Mouse (Mus musculus): ENCODE measurements around the gene Spint5. TPM values are rescaled to one million over a fixed set of nuclear protein-coding genes. Genes with fewer than 3 reads are reported as not detected.
"Not testable (repeated sequence)": the region's sequence is repeated elsewhere in the genome, so short reads cannot be mapped to it uniquely, and the experiment has no call there.

Gene Spint5
- polyA plus RNA-seq, 1 experiment: not detected

DNA sequence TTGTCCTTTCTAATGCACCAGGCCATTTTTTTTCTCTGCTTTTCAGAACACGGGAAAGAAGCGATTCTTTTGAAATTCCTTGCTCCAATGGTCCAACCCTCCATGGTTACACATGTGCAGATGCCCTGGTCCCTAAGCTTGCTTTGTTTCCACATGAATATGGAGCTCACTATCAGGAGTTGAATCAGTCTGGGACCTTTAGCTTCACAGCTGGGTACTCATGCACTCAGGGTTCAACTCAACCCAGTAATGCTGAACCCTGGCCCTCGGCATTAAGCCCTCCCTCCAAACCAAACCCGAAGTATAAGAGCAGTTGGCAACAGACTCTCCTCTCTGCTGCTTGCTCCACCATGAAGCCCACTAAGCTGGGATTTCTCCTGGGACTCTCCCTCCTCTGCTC is 16.9 kb upstream of the Spint5 start, which contains the start of gene Spint4:
TSS of gene Spint4 (plus strand) at position 301 of the 400 bp plus-strand sequence.
- no peaks in the 10 kb centered on the region for H3K4me1 ChIP-seq (ENCODE audit: control insufficient read depth, insufficient read depth, low read length)
- TF ChIP-seq POLR2A (IDR thresholded peaks at IDR 0.05; ENCODE audit: borderline replicate concordance, low read depth, low read length): no peak
- TF ChIP-seq CTCF (IDR thresholded peaks at IDR 0.05; ENCODE audit: low read depth, low read length): no peak
- no peak within 1 kb of the TSS for H3K4me3 ChIP-seq (ENCODE audit: insufficient read depth, low read length)
- H3K27ac ChIP-seq (ENCODE audit: insufficient read depth, low read depth, low read length): no peak within 1 kb of the TSS

DNA sequence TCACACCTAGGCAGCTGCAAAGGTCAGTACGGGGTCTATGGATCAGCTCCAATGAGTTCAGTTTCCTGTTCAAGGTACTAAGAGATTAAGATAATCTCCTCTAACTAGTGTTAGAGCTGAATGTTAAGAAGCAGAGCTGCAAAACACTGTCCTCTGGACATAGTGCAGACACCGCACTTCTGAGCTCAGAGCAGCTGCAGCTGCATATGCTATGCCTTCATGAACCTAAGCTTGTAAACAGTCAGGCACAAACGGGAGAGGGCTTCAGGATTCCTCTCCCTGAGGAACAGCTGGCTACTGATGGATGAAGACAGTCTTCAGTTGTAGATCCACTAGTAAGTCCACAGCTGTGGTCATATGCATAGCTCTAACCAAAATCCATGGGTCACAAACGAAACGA is 14.1 kb upstream of the Spint5 start:
- TF ChIP-seq CTCF (IDR thresholded peaks at IDR 0.05; ENCODE audit: low read depth, low read length): no peak
- no peak for TF ChIP-seq POLR2A (IDR thresholded peaks at IDR 0.05; ENCODE audit: borderline replicate concordance, low read depth, low read length)
- H3K27ac ChIP-seq (ENCODE audit: insufficient read depth, low read depth, low read length): no peak overlapping the region
- H3K4me1 ChIP-seq (ENCODE audit: control insufficient read depth, insufficient read depth, low read length): no peaks in the 10 kb centered on the region
- no peak overlapping the region for H3K4me3 ChIP-seq (ENCODE audit: insufficient read depth, low read length)

DNA sequence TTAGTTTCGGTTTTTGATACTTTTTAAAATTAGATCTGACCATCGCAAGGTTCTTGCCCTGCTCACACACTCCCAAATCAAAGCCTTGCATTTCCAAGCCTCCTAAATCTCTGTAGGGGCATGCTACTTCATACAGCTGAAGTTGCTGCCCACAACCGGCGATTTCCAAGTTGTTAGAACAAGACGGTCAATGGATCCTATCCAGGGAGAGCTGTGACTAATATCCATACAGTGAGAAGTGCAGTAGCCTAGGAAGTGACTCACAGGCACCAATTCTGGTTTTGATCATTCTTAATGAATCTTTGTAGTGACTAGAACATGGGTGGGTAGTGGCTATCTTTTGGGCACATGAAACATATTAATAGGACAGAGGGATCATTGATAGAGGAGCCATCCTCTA is 13.3 kb upstream of the Spint5 start:
- TF ChIP-seq POLR2A (IDR thresholded peaks at IDR 0.05; ENCODE audit: borderline replicate concordance, low read depth, low read length): no peak
- TF ChIP-seq CTCF (IDR thresholded peaks at IDR 0.05; ENCODE audit: low read depth, low read length): no peak
- Histone ChIP-seq H3K4me1 (ENCODE audit: control insufficient read depth, insufficient read depth, low read length) (no peaks in the 10 kb centered on the region), H3K27ac (ENCODE audit: insufficient read depth, low read depth, low read length) (no peak overlapping the region), H3K4me3 (ENCODE audit: insufficient read depth, low read length) (no peak overlapping the region)

- no peak for TF ChIP-seq POLR2A (IDR thresholded peaks at IDR 0.05; ENCODE audit: borderline replicate concordance, low read depth, low read length)
- TF ChIP-seq CTCF (IDR thresholded peaks at IDR 0.05; ENCODE audit: low read depth, low read length): no peak
Observed at GRCm38 (mm10) chr2:164704235-164704634, 10.9 kb upstream of the Spint5 start.

GRCm38 (mm10) chr2:164705328-164705727 is 9.8 kb upstream of the Spint5 start:
- no peak for TF ChIP-seq CTCF (IDR thresholded peaks at IDR 0.05; ENCODE audit: low read depth, low read length)
- no peaks in the 10 kb centered on the region for H3K4me1 ChIP-seq (ENCODE audit: control insufficient read depth, insufficient read depth, low read length)
- H3K4me3 ChIP-seq (ENCODE audit: insufficient read depth, low read length): no peak overlapping the region
- H3K27ac ChIP-seq (ENCODE audit: insufficient read depth, low read depth, low read length): no peak overlapping the region

More at GRCm38 (mm10) chr2:164704235-164704634, 10.9 kb upstream of the Spint5 start:
- H3K4me3 ChIP-seq (ENCODE audit: insufficient read depth, low read length): no peak overlapping the region
- no peaks in the 10 kb centered on the region for H3K4me1 ChIP-seq (ENCODE audit: control insufficient read depth, insufficient read depth, low read length)
- no peak overlapping the region for H3K27ac ChIP-seq (ENCODE audit: insufficient read depth, low read depth, low read length)

DNA sequence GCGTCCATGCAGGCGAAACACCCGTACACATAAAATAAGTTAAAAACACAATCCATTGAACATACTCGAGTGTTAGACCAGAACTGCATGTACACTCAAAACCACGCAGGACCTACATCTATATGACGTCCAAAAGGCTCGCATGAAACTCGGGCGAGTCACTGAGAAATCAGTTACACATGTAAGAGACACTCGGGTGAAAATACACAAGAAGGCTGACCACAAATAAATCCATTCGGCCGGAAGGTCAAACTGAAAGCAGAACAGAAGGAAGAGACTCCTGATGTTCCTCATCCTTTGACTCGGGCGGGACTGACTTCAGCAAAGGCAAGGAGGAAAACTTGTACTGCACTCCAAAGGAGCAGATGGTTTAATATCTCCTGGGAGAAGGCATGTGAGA is 9.1 kb upstream of the Spint5 start:
- Histone ChIP-seq H3K4me1 (ENCODE audit: control insufficient read depth, insufficient read depth, low read length) (no peaks in the 10 kb centered on the region), H3K27ac (ENCODE audit: insufficient read depth, low read depth, low read length) (no peak overlapping the region), H3K4me3 (ENCODE audit: insufficient read depth, low read length) (no peak overlapping the region)
- no peak for TF ChIP-seq POLR2A (IDR thresholded peaks at IDR 0.05; ENCODE audit: borderline replicate concordance, low read depth, low read length)
- TF ChIP-seq CTCF (IDR thresholded peaks at IDR 0.05; ENCODE audit: low read depth, low read length): no peak

DNA sequence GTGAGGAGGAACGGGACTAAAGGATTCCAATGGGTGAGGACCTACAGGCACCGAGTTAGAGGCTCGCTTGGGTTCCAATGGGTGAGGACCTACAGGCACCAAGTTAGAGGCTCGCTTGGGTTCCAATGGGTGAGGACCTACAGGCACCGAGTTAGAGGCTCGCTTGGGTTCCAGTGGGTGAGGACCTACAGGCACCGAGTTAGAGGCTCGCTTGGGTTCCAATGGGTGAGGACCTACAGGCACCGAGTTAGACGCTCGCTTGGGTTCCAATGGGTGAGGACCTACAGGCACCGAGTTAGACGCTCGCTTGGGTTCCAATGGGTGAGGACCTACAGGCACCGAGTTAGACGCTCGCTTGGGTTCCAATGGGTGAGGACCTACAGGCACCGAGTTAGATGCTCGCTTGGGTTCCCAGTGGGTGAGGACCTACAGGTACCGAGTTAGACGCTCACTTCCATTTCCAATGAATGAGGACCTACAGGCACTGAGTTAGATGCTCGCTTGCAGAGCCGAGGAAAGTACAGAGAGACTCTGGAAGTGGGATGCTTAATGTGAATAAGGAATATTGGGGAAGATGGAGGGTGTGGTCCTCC is 1.2 kb downstream of the Spint5 start:
- H3K27ac ChIP-seq (ENCODE audit: insufficient read depth, low read depth, low read length); H3K4me1 ChIP-seq (ENCODE audit: control insufficient read depth, insufficient read depth, low read length); H3K4me3 ChIP-seq (ENCODE audit: insufficient read depth, low read length): not testable (repeated sequence)

- H3K27ac ChIP-seq (ENCODE audit: insufficient read depth, low read depth, low read length): no peak overlapping the region
- H3K4me1 ChIP-seq (ENCODE audit: control insufficient read depth, insufficient read depth, low read length): no peaks in the 10 kb centered on the region
- H3K4me3 ChIP-seq (ENCODE audit: insufficient read depth, low read length): no peak overlapping the region
- TF ChIP-seq POLR2A (IDR thresholded peaks at IDR 0.05; ENCODE audit: borderline replicate concordance, low read depth, low read length) (no peak), CTCF (IDR thresholded peaks at IDR 0.05; ENCODE audit: low read depth, low read length) (no peak)
Observed at GRCm38 (mm10) chr2:164723276-164723675, 8.2 kb downstream of the Spint5 start.

DNA sequence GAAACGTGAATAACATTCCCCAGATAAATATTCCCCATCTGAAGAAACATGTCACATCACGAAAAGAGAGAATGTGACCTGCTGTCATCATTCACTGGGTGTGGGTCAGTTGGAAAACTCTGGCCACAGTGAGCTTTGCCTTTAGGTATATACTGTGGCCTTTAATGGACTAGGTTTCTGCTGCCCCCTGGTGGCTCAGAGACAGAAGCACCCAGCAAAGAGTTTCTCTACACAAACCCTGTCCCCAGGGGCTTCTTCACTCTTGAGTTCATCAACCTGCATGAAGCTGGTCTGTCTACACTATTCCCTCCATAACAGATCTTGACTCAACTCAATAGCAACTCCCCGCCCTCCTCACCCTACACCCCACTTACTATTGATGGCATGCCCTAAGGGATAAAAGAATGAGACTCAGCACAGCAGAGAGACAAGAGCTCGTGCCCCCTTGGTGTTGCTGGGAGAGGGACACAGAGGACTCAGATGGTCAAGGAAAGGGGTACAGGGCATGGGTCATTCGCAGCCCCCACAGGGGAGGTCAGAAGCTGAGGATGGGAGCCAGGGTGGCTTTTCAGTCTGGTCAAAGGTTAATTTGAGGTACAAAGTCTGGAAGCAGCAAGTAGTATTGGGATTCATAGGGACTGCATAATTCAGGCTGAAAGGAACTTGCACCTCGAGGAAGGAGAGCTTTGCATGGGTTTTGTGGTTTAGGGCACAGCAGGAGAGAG is 11.0 kb downstream of the Spint5 start:
- H3K4me1 ChIP-seq (ENCODE audit: control insufficient read depth, insufficient read depth, low read length): no peaks in the 10 kb centered on the region
- TF ChIP-seq POLR2A (IDR thresholded peaks at IDR 0.05; ENCODE audit: borderline replicate concordance, low read depth, low read length) (no peak), CTCF (IDR thresholded peaks at IDR 0.05; ENCODE audit: low read depth, low read length) (peak; percentile 73)
- no peak overlapping the region for H3K4me3 ChIP-seq (ENCODE audit: insufficient read depth, low read length)
- no peak overlapping the region for H3K27ac ChIP-seq (ENCODE audit: insufficient read depth, low read depth, low read length)

DNA sequence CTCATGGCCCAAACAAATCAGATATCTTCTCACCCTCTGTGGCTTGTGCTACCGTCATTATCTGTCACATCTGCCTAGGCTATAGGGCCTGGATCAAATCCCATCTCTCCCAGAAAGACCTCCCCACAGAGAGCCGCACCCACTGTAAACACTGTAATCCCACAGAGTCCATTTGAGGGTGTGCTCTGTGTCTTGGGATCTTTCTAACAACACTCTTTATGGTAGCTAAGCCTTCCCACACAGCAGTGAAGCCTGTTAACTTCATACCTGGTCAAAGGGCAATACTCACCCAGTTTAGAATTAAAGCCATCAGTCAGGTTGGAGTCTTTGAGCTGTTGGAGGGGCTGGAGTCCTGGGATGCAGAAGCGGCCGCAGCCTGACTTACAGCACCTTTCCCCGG is 16.6 kb downstream of the Spint5 start:
- Histone ChIP-seq H3K4me1 (ENCODE audit: control insufficient read depth, insufficient read depth, low read length) (no peaks in the 10 kb centered on the region), H3K4me3 (ENCODE audit: insufficient read depth, low read length) (no peak overlapping the region), H3K27ac (ENCODE audit: insufficient read depth, low read depth, low read length) (no peak overlapping the region)
- TF ChIP-seq POLR2A (IDR thresholded peaks at IDR 0.05; ENCODE audit: borderline replicate concordance, low read depth, low read length): no peak
- TF ChIP-seq CTCF (IDR thresholded peaks at IDR 0.05; ENCODE audit: low read depth, low read length): no peak
